Mouse (Mus musculus) forebrain, embryonic 11.5 days (tissue): ENCODE data around the gene Eif4e. TPM values are rescaled to one million over a fixed set of nuclear protein-coding genes. Genes with fewer than 3 reads are reported as not detected.

Source experiments
- ATAC-seq: fragments of 200-750 bp; cut with Nextera tagmentation; replicated peaks from 2 replicates; pipeline ENCODE4 v1.8.0; 2017; ENCODE audit warnings: moderate TSS enrichment; ENCODE audit not compliant: low FRiP score
- DNase-seq: peaks from one replicate; pipeline ENCODE4 v3.0.0-alpha.2; 2017; ENCODE audit warnings: low spot score
- H3K27ac ChIP-seq: fragments of 300-500 bp; sonication (generic); 2 replicates; pipeline ENCODE4 v1.5.1; 2014; ENCODE audit warnings: low read depth, low read length
- H3K27me3 ChIP-seq: fragments of 300-500 bp; sonication (generic); 2 replicates; pipeline ENCODE4 v1.6.1; 2014; ENCODE audit warnings: mild to moderate bottlenecking, low read length, mixed read lengths; ENCODE audit not compliant: control insufficient read depth, insufficient read depth
- H3K36me3 ChIP-seq: fragments of 300-500 bp; sonication (generic); 2 replicates; pipeline ENCODE4 v1.6.1; 2014; ENCODE audit warnings: mild to moderate bottlenecking, low read length, moderate library complexity, mixed read lengths; ENCODE audit not compliant: control insufficient read depth, insufficient read depth
- H3K4me1 ChIP-seq: fragments of 300-500 bp; sonication (generic); replicated peaks from 2 replicates; pipeline ENCODE4 v1.6.1; 2014; ENCODE audit warnings: low read length, mixed read lengths; ENCODE audit not compliant: control insufficient read depth, insufficient read depth
- H3K4me2 ChIP-seq: fragments of 300-500 bp; sonication (generic); 2 replicates; pipeline ENCODE4 v1.6.1; 2014; ENCODE audit warnings: low read depth, mild to moderate bottlenecking, low read length, moderate library complexity, mixed read lengths; ENCODE audit not compliant: severe bottlenecking
- H3K4me3 ChIP-seq: fragments of 300-500 bp; sonication (generic); 2 replicates; pipeline ENCODE4 v1.5.1; 2014; ENCODE audit warnings: low read depth, low read length
- H3K9ac ChIP-seq: fragments of 300-500 bp; sonication (generic); 2 replicates; pipeline ENCODE4 v1.6.1; 2014; ENCODE audit warnings: low read length
- H3K9me3 ChIP-seq: fragments of 300-500 bp; sonication (generic); 2 replicates; pipeline ENCODE4 v1.6.1; 2016; ENCODE audit warnings: low read length, mixed read lengths; ENCODE audit not compliant: control insufficient read depth
- WGBS: fragments of 180-500 bp; shearing (Covaris S2); extraction: QIAGEN DNeasy Blood & Tissue Kit; methylation state at CpG from one replicate; pipeline ENCODE4 v1.1.7; 2014; 5-methylcytosine and 5-hydroxymethylcytosine counted together
- polyA plus RNA-seq: library from polyadenylated mRNA; unstranded; fragments of >200 nt; fragmentation: Nextera tagmentation; extraction: Ambion mirVana; gene quantifications from 2 replicates; pipeline ENCODE4 v1.2.1, GENCODE M21; 2014

The Eif4e gene
- polyA plus RNA-seq, 1 experiment from 2014 or later: 483 TPM

DNA sequence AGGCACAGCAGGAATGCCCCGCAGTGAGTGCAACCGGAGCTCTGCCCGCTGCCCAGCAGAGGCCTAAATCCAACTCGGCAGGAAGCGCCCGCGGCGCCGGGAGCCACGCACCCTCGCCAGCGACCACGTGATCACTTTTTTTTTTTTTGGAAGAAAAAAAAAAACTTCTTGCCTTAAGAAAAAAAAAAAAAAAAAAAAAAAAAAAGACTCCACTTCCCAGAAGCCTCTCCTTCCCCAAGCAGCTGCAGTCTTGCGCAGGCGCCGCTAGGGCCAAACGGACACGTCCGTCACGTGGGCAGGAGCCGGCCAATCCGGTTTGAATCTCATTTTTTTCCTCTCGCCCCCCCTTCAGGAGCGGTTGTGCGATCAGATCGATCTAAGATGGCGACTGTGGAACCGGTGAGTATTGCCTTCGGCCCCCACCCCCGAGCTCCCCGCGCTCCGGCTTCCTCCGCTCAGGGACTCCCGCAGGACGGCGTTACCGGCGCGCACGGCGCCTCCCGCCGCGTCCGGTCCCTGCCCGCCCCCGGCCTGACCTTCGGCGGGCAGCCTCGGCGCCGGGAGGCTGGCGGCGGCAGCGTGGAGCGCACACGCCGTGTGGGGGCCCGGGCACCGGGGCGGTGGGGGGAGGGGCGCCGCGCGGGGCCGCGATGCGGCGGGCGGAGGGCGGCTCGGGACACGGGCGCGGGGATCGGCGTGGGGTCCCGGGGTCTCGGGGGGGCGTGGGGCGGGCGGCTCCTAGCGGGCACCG, 1.1 kb downstream of the Eif4e start:
- WGBS: under 1% methylated on average over 54 of the region's 85 CpGs
- peak; percentile 95 for ATAC-seq
- Histone ChIP-seq H3K9me3 (no peaks in the 10 kb centered on the region), H3K4me1 (peaks cover 5% of the 10 kb centered on the region; the same call in 1 of the 2 replicates), H3K27me3 (0 out of 2 replicates have a peak, but pooled peaks cover 3% of the 10 kb centered on the region), H3K4me2 (peak overlapping the region; percentile 88), H3K27ac (peak overlapping the region; percentile 93), H3K36me3 (no peaks in the 10 kb centered on the region), H3K4me3 (peak overlapping the region; percentile 99), H3K9ac (peak overlapping the region; percentile 97)
- peak; percentile 97 for DNase-seq

DNA sequence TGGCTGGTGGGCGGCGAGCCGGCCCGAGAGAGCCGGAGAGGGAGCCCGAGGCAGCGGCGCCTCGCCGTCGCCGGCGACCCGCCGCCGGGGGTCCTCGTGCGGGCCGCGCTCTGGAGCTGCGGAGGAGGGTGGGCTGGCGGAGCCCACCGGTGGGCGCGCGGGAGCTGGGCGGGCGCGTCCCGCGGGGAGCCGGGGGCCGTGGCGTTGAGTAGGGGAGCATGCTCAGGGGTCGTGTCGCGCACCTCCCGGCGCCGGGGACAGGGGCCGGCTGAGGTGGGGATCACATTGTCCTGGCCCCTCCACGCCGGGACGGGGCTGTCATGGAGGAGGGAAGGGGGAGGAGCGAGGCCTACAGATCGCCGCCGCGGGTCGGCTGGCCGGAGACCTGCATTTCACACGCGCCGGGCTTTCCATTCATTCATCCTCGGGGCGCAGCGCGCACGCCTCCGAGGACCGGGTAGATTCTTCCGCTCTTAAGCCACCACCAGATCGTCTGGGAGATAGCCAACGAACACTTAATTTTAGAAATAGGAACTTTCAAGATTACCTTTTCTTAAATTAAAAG, 1.8 kb downstream of the Eif4e start:
- H3K27ac ChIP-seq: peak overlapping the region; percentile 93
- no peaks in the 10 kb centered on the region for H3K36me3 ChIP-seq
- WGBS: under 1% methylated on average over 49 of the region's 64 CpGs
- H3K4me1 ChIP-seq: peaks cover 5% of the 10 kb centered on the region; the same call in 1 of the 2 replicates
- H3K4me2 ChIP-seq: peak overlapping the region; percentile 74
- H3K27me3 ChIP-seq: 0 out of 2 replicates have a peak, but pooled peaks cover 3% of the 10 kb centered on the region
- peak overlapping the region; percentile 97 for H3K9ac ChIP-seq
- peak; percentile 82 for ATAC-seq
- peak; percentile 88 for DNase-seq
- no peaks in the 10 kb centered on the region for H3K9me3 ChIP-seq
- peak overlapping the region; percentile 99 for H3K4me3 ChIP-seq

DNA sequence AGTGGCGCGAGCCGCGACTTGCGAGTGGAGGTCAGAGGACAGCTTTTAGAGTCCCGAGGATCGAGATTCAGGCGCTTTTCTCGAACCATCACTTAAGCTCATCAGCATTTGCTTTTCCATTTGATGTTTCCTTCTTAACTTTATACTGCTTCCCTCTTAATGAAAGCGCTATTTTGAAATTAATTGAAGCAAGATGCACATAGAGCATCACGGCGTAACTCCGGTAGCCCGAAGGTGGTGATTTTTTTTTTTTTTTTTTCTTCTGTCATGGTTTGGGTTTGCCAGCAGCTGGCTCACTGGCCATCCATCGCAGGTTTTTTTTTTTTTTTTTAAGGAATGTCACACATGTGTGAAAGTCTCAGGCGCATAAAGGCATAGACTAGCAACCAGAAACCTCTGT, 2.3 kb downstream of the Eif4e start:
- 2% methylated on average over 16 of the region's 16 CpGs for WGBS
- peak overlapping the region; percentile 97 for H3K9ac ChIP-seq
- H3K36me3 ChIP-seq: no peaks in the 10 kb centered on the region
- no peak for ATAC-seq
- DNase-seq: no peak
- peak overlapping the region; percentile 74 for H3K4me2 ChIP-seq
- peak overlapping the region; percentile 99 for H3K4me3 ChIP-seq
- no peak overlapping the region; the same call in 1 of the 2 replicates for H3K27ac ChIP-seq
- 0 out of 2 replicates have a peak, but pooled peaks cover 3% of the 10 kb centered on the region for H3K27me3 ChIP-seq
- no peaks in the 10 kb centered on the region for H3K9me3 ChIP-seq
- peaks cover 5% of the 10 kb centered on the region; the same call in 1 of the 2 replicates for H3K4me1 ChIP-seq

DNA sequence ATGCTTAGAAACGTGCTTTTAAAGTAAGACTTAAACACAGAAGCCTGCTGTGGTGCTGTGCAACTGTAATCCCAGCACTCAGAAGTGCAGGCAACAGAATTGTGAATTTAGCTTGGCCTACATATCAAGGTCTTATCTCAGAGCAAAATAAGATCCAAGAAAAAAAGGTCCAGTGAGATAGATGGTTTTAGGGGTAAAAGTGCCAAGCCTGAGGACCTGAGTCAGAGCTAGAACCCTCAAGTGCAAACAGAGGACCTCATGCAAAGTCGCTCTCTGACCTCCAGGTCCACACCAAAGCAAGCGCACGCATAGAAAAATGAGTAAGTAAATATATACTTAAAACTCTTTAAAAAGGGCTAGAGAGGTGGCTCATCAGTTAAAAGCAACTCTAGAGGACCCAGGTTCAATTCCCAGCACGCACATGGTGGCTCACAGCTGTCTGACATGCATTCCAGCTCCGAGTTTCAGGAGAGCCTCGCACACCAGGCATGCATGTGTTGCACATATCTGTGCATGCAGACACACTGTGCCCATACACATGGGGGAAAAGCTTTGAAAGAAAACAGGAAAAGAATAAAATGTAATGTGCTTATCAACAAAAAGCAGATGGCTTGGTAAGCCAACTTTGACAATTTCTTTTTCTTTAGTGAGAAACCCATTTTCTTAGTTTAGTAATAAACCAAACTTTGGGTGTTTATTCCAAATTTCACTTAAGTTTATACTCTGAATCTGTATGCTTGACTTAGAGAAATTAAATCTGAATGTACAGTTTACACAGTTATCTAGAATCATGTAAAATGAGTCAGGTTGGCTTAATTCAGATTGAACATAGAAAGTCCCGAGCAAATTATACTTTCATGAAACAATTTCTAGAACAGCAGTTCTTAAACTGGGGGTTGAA, 4.8 kb downstream of the Eif4e start:
- Histone ChIP-seq H3K27me3 (no peaks in the 10 kb centered on the region), H3K4me3 (no peak overlapping the region), H3K4me2 (no peak overlapping the region), H3K36me3 (no peaks in the 10 kb centered on the region), H3K9me3 (no peaks in the 10 kb centered on the region), H3K4me1 (peaks cover 5% of the 10 kb centered on the region; the same call in 1 of the 2 replicates), H3K9ac (no peak overlapping the region), H3K27ac (no peak overlapping the region)
- ATAC-seq (no peak), DNase-seq (no peak)
- 88% methylated on average over 8 of the region's 8 CpGs for WGBS

DNA sequence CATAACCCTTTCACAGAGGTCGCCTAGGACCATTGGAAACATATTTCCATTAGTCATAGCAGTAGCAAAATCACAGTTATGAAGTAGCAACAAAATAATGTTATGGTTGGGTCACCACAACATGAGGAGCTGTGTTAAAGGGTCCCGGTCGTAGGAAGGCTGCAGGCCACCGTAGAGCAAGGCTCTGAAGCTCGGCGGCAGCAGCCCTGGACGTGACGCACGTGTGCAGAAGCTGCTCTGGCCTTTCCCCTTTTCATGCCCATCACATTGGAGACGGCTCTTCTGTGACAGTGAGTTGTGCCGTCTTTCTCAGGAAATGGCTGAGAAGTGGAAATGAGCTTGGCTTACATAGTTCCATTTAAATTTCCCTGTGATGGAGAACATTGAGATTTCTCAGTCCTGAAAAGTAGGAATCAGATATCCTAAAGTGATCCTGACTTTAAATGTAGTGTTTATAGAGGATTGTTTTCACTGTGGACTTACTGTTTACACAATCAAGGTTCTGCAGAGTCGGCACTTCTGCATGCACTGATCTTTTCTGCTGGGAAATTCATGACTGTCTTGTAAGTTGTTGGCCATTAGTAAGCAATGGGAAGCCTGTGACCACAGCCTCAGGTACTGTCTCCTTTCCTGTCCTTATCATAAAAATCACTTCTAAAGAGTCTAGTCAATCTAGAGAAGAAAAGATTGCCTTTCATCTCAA, 5.7 kb downstream of the Eif4e start:
- no peak for DNase-seq
- WGBS: 83% methylated on average over 12 of the region's 12 CpGs

DNA sequence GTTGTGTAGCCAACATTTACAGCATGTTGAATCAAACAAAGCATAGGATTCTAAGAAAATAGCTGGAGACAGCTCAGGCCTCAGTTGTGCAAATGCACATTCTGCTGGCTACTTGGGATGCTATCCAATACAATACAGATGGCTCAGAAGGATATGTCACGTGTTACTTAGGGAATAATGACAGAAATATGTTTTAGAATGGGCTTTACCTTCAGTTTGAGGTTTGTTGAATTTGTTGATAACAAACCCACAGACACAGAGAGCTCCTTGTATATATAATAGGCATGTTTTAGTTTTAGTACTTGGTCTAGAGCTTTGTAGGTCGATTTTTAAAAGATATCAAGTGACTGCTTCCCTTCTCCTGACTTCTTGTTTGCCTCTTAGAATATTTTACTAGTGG, 6.8 kb downstream of the Eif4e start:
- no peak overlapping the region for H3K9ac ChIP-seq
- H3K36me3 ChIP-seq: no peaks in the 10 kb centered on the region
- ATAC-seq (no peak), DNase-seq (no peak)
- WGBS: 78% methylated on average over 2 of the region's 2 CpGs
- peaks cover 5% of the 10 kb centered on the region; the same call in 1 of the 2 replicates for H3K4me1 ChIP-seq
- H3K27me3 ChIP-seq: no peaks in the 10 kb centered on the region
- H3K4me3 ChIP-seq: no peak overlapping the region
- H3K4me2 ChIP-seq: no peak overlapping the region
- no peak overlapping the region for H3K27ac ChIP-seq
- no peaks in the 10 kb centered on the region for H3K9me3 ChIP-seq

More for the DNA sequence above, 5.7 kb downstream of the Eif4e start:
- Histone ChIP-seq H3K4me1 (peaks cover 5% of the 10 kb centered on the region; the same call in 1 of the 2 replicates), H3K4me2 (no peak overlapping the region), H3K36me3 (no peaks in the 10 kb centered on the region), H3K27ac (no peak overlapping the region), H3K9ac (no peak overlapping the region), H3K27me3 (no peaks in the 10 kb centered on the region), H3K9me3 (no peaks in the 10 kb centered on the region), H3K4me3 (no peak overlapping the region)
- ATAC-seq: no peak

DNA sequence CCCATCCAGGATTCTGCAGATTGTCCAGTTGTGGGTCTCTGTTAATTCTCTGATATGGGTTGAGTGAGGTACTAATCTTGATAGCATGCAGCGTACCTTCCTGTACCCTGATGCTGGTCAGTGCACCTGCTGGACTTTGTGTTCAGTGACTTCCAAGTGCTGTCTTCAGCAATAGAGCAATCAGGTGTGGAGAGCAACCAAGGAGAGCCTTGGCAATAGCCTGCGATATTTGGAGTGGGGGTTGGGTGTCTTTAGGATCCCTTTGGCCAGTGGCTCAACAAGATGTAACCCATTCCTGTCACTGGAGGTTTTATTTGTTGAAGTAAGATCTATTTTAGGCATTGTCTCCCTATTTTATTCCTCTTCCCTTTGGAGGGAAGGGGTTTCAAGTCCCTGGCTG, 10.1 kb downstream of the Eif4e start:
- Histone ChIP-seq H3K27ac (no peak overlapping the region), H3K9ac (no peak overlapping the region), H3K9me3 (no peaks in the 10 kb centered on the region), H3K36me3 (no peaks in the 10 kb centered on the region), H3K27me3 (no peaks in the 10 kb centered on the region), H3K4me3 (no peak overlapping the region), H3K4me2 (no peak overlapping the region), H3K4me1 (no peaks in the 10 kb centered on the region)
- 95% methylated on average over 2 of the region's 2 CpGs for WGBS
- DNase-seq: no peak
- ATAC-seq: no peak

DNA sequence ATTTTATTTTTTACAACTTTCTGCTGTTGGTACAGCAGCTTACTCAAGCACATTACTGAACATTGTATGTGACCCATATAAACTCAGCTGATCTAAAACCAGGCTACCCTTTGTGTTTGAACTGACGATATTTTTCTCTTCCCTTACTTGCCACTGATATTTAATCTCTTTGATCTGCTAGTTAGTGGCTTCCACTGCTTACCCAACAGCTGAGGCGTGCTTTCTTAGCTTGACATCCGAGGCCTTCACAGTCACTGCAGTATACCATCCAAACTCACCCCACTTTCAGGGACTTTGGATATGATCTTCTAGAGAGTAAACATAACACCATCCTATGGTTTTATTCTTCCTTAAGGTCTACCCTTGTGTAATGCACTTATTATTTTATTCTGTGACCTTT, 16.6 kb downstream of the Eif4e start:
- Histone ChIP-seq H3K4me1 (no peaks in the 10 kb centered on the region), H3K4me3 (no peak overlapping the region), H3K4me2 (no peak overlapping the region), H3K9me3 (no peaks in the 10 kb centered on the region), H3K27ac (no peak overlapping the region), H3K9ac (no peak overlapping the region), H3K27me3 (no peaks in the 10 kb centered on the region), H3K36me3 (no peaks in the 10 kb centered on the region)
- no peak for ATAC-seq
- DNase-seq: no peak
- WGBS: 69% methylated on average over 3 of the region's 3 CpGs
